Mouse (Mus musculus) heart, adult 2 months (tissue): ENCODE measurements around the gene Mpped1.

Source experiments
- EP300 ChIP-seq: fragments of 200-500 bp; IDR thresholded peaks from 2 replicates; pipeline ENCODE4 v1.6.1; 2011; ENCODE audit warnings: low read depth, low read length, control low read depth; ENCODE audit not compliant: insufficient read depth
- POLR2A ChIP-seq: fragments of 200-500 bp; IDR thresholded peaks from 2 replicates; pipeline ENCODE4 v1.6.1; 2011; ENCODE audit warnings: mild to moderate bottlenecking, low read depth, low read length, control low read depth; ENCODE audit not compliant: insufficient read depth

DNA sequence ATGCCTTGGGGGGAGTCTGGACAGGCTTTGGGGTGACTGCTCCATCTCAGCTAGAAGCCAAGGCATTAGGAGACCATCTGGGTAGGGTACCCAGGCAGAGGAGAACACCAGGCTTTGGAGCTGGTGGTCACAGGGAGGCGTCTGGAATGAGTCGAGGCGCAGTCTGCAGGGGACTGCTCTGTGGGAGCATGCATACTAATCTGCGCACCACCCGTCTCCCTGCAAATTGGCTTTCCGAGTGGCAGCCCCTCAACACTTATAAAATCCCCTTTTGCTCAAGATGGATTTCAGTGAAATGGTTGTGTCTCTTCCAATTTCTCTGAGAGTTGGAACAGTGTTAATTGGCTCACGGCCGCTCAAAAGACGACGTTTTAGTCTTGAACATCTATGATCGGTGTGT, 2.0 kb downstream of the Mpped1 start:
- no peak for TF ChIP-seq EP300
- TF ChIP-seq POLR2A = no peak
